Mouse (Mus musculus) limb, embryonic 10.5 days (tissue): ENCODE results near the gene Ksr1. TPM values are rescaled to one million over a fixed set of nuclear protein-coding genes. Genes with fewer than 3 reads are reported as not detected.
"Not testable (repeated sequence)": the region's sequence is repeated elsewhere in the genome, so short reads cannot be mapped to it uniquely, and the experiment has no call there.

ENCODE experiments used
- DNase-seq: peaks from one replicate; pipeline ENCODE4 v3.0.0-alpha.2; 2017; ENCODE audit warnings: low spot score
- H3K27ac ChIP-seq: fragments of 300-500 bp; sonication (generic); 2 replicates; pipeline ENCODE4 v1.5.1; 2016; ENCODE audit warnings: mild to moderate bottlenecking
- H3K27me3 ChIP-seq: fragments of 300-500 bp; sonication (generic); 2 replicates; pipeline ENCODE4 v1.6.1; 2016; ENCODE audit warnings: low read depth, mild to moderate bottlenecking; ENCODE audit not compliant: poor library complexity, severe bottlenecking
- H3K36me3 ChIP-seq: fragments of 300-500 bp; sonication (generic); 2 replicates; pipeline ENCODE4 v1.6.1; 2016; ENCODE audit warnings: mild to moderate bottlenecking, moderate library complexity
- H3K4me1 ChIP-seq: fragments of 300-500 bp; sonication (generic); 2 replicates; pipeline ENCODE4 v1.6.1; 2016
- H3K4me3 ChIP-seq: fragments of 300-500 bp; sonication (generic); 2 replicates; pipeline ENCODE4 v1.5.1; 2016; ENCODE audit warnings: mild to moderate bottlenecking, moderate library complexity
- H3K9me3 ChIP-seq: fragments of 300-500 bp; sonication (generic); replicated peaks from 2 replicates; pipeline ENCODE4 v1.6.1; 2016; ENCODE audit warnings: mild to moderate bottlenecking
- WGBS: fragments of 180-500 bp; shearing (Covaris S2); methylation state at CpG from one replicate; pipeline ENCODE4 v1.1.7; 2016; 5-methylcytosine and 5-hydroxymethylcytosine counted together
- polyA plus RNA-seq: library from polyadenylated mRNA; unstranded; fragments of >200 nt; fragmentation: Nextera tagmentation; extraction: Ambion mirVana; gene quantifications from 2 replicates; pipeline ENCODE4 v1.2.1, GENCODE M21; 2016

Gene Ksr1
- polyA plus RNA-seq, 1 experiment from 2014 or later = 1.3 TPM

GRCm38 (mm10) chr11:79003053-79003768 is 143.0 kb downstream of the Ksr1 start:
- Histone ChIP-seq H3K27ac (no peak overlapping the region), H3K27me3 (no peaks in the 10 kb centered on the region), H3K36me3 (no peaks in the 10 kb centered on the region), H3K9me3 (no peaks in the 10 kb centered on the region), H3K4me3 (no peak overlapping the region), H3K4me1 (peaks cover 13% of the 10 kb centered on the region)
- no peak for DNase-seq
- WGBS = 82% methylated on average over 11 of the region's 11 CpGs

GRCm38 (mm10) chr11:79002551-79002951 is 143.7 kb downstream of the Ksr1 start:
- Histone ChIP-seq H3K9me3 (no peaks in the 10 kb centered on the region), H3K36me3 (no peaks in the 10 kb centered on the region), H3K27ac (no peak overlapping the region), H3K27me3 (no peaks in the 10 kb centered on the region), H3K4me1 (peaks cover 13% of the 10 kb centered on the region), H3K4me3 (no peak overlapping the region)
- DNase-seq = no peak
- 68% methylated on average over 5 of the region's 5 CpGs for WGBS

- H3K27ac ChIP-seq = no peak overlapping the region
- peaks cover 13% of the 10 kb centered on the region for H3K4me1 ChIP-seq
- WGBS = 90% methylated on average over 4 of the region's 4 CpGs
- H3K36me3 ChIP-seq = no peaks in the 10 kb centered on the region
- no peak for DNase-seq
- no peaks in the 10 kb centered on the region for H3K9me3 ChIP-seq
- no peaks in the 10 kb centered on the region for H3K27me3 ChIP-seq
- no peak overlapping the region for H3K4me3 ChIP-seq
These were observed 144.3 kb downstream of the Ksr1 start for GRCm38 (mm10) chr11:79001871-79002270.

- Histone ChIP-seq H3K9me3 (no peaks in the 10 kb centered on the region), H3K4me3 (no peak overlapping the region), H3K27ac (no peak overlapping the region), H3K36me3 (no peaks in the 10 kb centered on the region), H3K27me3 (no peaks in the 10 kb centered on the region), H3K4me1 (peaks cover 13% of the 10 kb centered on the region)
- WGBS = 84% methylated on average over 6 of the region's 6 CpGs
- DNase-seq = no peak
These were observed 147.1 kb downstream of the Ksr1 start for GRCm38 (mm10) chr11:78999118-78999517.

- H3K4me3 ChIP-seq, H3K27me3 ChIP-seq, DNase-seq, H3K27ac ChIP-seq, H3K9me3 ChIP-seq, H3K4me1 ChIP-seq, H3K36me3 ChIP-seq: not testable (repeated sequence)
- WGBS = 88% methylated on average over 5 of the region's 5 CpGs
These were observed 155.2 kb downstream of the Ksr1 start for GRCm38 (mm10) chr11:78990875-78991543.

GRCm38 (mm10) chr11:78990096-78990495 is 156.1 kb downstream of the Ksr1 start:
- H3K9me3 ChIP-seq = no peaks in the 10 kb centered on the region
- no peaks in the 10 kb centered on the region for H3K4me1 ChIP-seq
- no peak for DNase-seq
- H3K36me3 ChIP-seq = no peaks in the 10 kb centered on the region
- no peak overlapping the region for H3K4me3 ChIP-seq
- no peaks in the 10 kb centered on the region for H3K27me3 ChIP-seq
- no peak overlapping the region for H3K27ac ChIP-seq
- 96% methylated on average over 9 of the region's 9 CpGs for WGBS

- WGBS = 92% methylated on average over 11 of the region's 11 CpGs
- not testable (repeated sequence) for DNase-seq, H3K9me3 ChIP-seq, H3K4me1 ChIP-seq, H3K27ac ChIP-seq, H3K4me3 ChIP-seq, H3K27me3 ChIP-seq, H3K36me3 ChIP-seq
These were observed 157.0 kb downstream of the Ksr1 start for GRCm38 (mm10) chr11:78989206-78989605.

GRCm38 (mm10) chr11:78986311-78987002 is 159.8 kb downstream of the Ksr1 start:
- Histone ChIP-seq H3K4me3 (no peak overlapping the region), H3K36me3 (no peaks in the 10 kb centered on the region), H3K9me3 (no peaks in the 10 kb centered on the region), H3K27me3 (no peaks in the 10 kb centered on the region), H3K27ac (no peak overlapping the region), H3K4me1 (0 out of 2 replicates have a peak, but pooled peaks cover 4% of the 10 kb centered on the region)
- 92% methylated on average over 10 of the region's 10 CpGs for WGBS
- DNase-seq = no peak

GRCm38 (mm10) chr11:78985505-78985904 is 160.7 kb downstream of the Ksr1 start:
- Histone ChIP-seq H3K27me3 (no peaks in the 10 kb centered on the region), H3K36me3 (no peaks in the 10 kb centered on the region), H3K9me3 (no peaks in the 10 kb centered on the region), H3K27ac (no peak overlapping the region), H3K4me3 (no peak overlapping the region), H3K4me1 (0 out of 2 replicates have a peak, but pooled peaks cover 4% of the 10 kb centered on the region)
- DNase-seq = no peak

- 73% methylated on average over 10 of the region's 10 CpGs for WGBS
- no peaks in the 10 kb centered on the region for H3K27me3 ChIP-seq
- H3K36me3 ChIP-seq = no peaks in the 10 kb centered on the region
- H3K9me3 ChIP-seq = no peaks in the 10 kb centered on the region
- H3K27ac ChIP-seq = no peak within 1 kb of the TSS
- H3K4me3 ChIP-seq = no peak within 1 kb of the TSS
- no peak for DNase-seq
- H3K4me1 ChIP-seq = 0 out of 2 replicates have a peak, but pooled peaks cover 4% of the 10 kb centered on the region
These were observed 161.6 kb downstream of the Ksr1 start, which contains the start of gene Lgals9 for GRCm38 (mm10) chr11:78984483-78985177. Lgals9 (minus strand) TSS chr11:78984946.

GRCm38 (mm10) chr11:78983539-78983938 is 162.7 kb downstream of the Ksr1 start:
- no peak for DNase-seq
- WGBS = 81% methylated on average over 7 of the region's 7 CpGs
- no peak overlapping the region for H3K27ac ChIP-seq
- no peaks in the 10 kb centered on the region for H3K36me3 ChIP-seq
- no peak overlapping the region for H3K4me3 ChIP-seq
- H3K27me3 ChIP-seq = no peaks in the 10 kb centered on the region
- H3K4me1 ChIP-seq = 0 out of 2 replicates have a peak, but pooled peaks cover 4% of the 10 kb centered on the region
- no peaks in the 10 kb centered on the region for H3K9me3 ChIP-seq

- 82% methylated on average over 12 of the region's 12 CpGs for WGBS
- H3K36me3 ChIP-seq = no peaks in the 10 kb centered on the region
These were observed 163.5 kb downstream of the Ksr1 start for GRCm38 (mm10) chr11:78982513-78983291.

More at GRCm38 (mm10) chr11:78982513-78983291, 163.5 kb downstream of the Ksr1 start:
- Histone ChIP-seq H3K9me3 (no peaks in the 10 kb centered on the region), H3K27ac (no peak overlapping the region), H3K4me3 (no peak overlapping the region), H3K27me3 (no peaks in the 10 kb centered on the region), H3K4me1 (0 out of 2 replicates have a peak, but pooled peaks cover 4% of the 10 kb centered on the region)
- DNase-seq = no peak
